Comparison of ENCODE assay signal across 8 mouse cellular contexts in genomic region chr2:113848245-113849121, GRCm38 (mm10). TPM values are rescaled to one million over a fixed set of nuclear protein-coding genes. Genes with fewer than 3 reads are reported as not detected.
DNase-seq lines count a peak whose midpoint lies in the region; ATAC-seq and TF ChIP-seq lines count a peak whose summit lies in the region.

Gene Arhgap11a, minus strand, starts transcription at chr2:113848661.

- TF ChIP-seq EP300 in liver, embryonic 14.5 days (IDR thresholded peaks at IDR 0.05; ENCODE audit: low read depth) = peak; percentile 62
- TF ChIP-seq EP300 in stomach, postnatal 0 days (optimal IDR thresholded peaks at IDR 0.05) = peak; percentile 97

- H3K27me3 ChIP-seq in forebrain, embryonic 10.5 days (ENCODE audit: poor library complexity, severe bottlenecking) = no peaks in the 10 kb centered on the region
- no peaks in the 10 kb centered on the region for H3K27me3 ChIP-seq in heart, embryonic 15.5 days
- no peaks in the 10 kb centered on the region for H3K27me3 ChIP-seq in liver, embryonic 14.5 days (ENCODE audit: control insufficient read depth, insufficient read depth, low read length)
- no peaks in the 10 kb centered on the region for H3K27me3 ChIP-seq in neural tube, embryonic 11.5 days (ENCODE audit: control insufficient read depth, insufficient read depth, low read length)
- H3K27me3 ChIP-seq in stomach, postnatal 0 days (ENCODE audit: control insufficient read depth, insufficient read depth, low read length) = no peaks in the 10 kb centered on the region

- H3K9me3 ChIP-seq in forebrain, embryonic 10.5 days = no peaks in the 10 kb centered on the region
- no peaks in the 10 kb centered on the region for H3K9me3 ChIP-seq in heart, embryonic 15.5 days (replicated peaks)
- H3K9me3 ChIP-seq in liver, embryonic 14.5 days (ENCODE audit: control insufficient read depth, low read length) = no peaks in the 10 kb centered on the region
- no peaks in the 10 kb centered on the region for H3K9me3 ChIP-seq in neural tube, embryonic 11.5 days (ENCODE audit: control insufficient read depth, low read length)
- no peaks in the 10 kb centered on the region for H3K9me3 ChIP-seq in stomach, postnatal 0 days (ENCODE audit: control insufficient read depth, low read length)

- peaks cover 25% of the 10 kb centered on the region for H3K4me1 ChIP-seq in forebrain, embryonic 10.5 days
- H3K4me1 ChIP-seq in heart, embryonic 15.5 days (replicated peaks) = peaks cover 17% of the 10 kb centered on the region
- H3K4me1 ChIP-seq in liver, embryonic 14.5 days (replicated peaks; ENCODE audit: control insufficient read depth in 2 of 2, insufficient read depth in 2 of 2, low read length in 1 of 2) = peaks cover 10 to 14% of the 10 kb centered on the region in 2 experiments
- H3K4me1 ChIP-seq in neural tube, embryonic 11.5 days (ENCODE audit: control insufficient read depth, insufficient read depth, low read length) = peaks cover 16% of the 10 kb centered on the region
- no peaks in the 10 kb centered on the region for H3K4me1 ChIP-seq in stomach, postnatal 0 days (replicated peaks; ENCODE audit: control insufficient read depth, insufficient read depth)

- H3K27ac ChIP-seq in forebrain, embryonic 10.5 days = peak within 1 kb of the TSS; percentile 94
- H3K27ac ChIP-seq in heart, embryonic 15.5 days = peak within 1 kb of the TSS; percentile 81
- peak within 1 kb of the TSS; percentile 80 for H3K27ac ChIP-seq in liver, embryonic 14.5 days
- no peak within 1 kb of the TSS for H3K27ac ChIP-seq in neural tube, embryonic 11.5 days (ENCODE audit: low read depth, low read length)
- H3K27ac ChIP-seq in stomach, postnatal 0 days (replicated peaks) = peak within 1 kb of the TSS; percentile 88

- no peak for TF ChIP-seq CTCF in liver, embryonic 14.5 days (IDR thresholded peaks at IDR 0.05; ENCODE audit: low read depth)
- no peak for TF ChIP-seq CTCF in stomach, postnatal 0 days (IDR thresholded peaks at IDR 0.05; ENCODE audit: low read depth)

- ATAC-seq in heart, embryonic 15.5 days (replicated peaks; ENCODE audit: insufficient number of reproducible peaks, insufficient read depth, low FRiP score, low read depth) = peak; percentile 95
- ATAC-seq in liver, embryonic 14.5 days (ENCODE audit: insufficient read depth) = peak; percentile 98
- peak; percentile 94 for ATAC-seq in neural tube, embryonic 11.5 days (ENCODE audit: insufficient read depth, low FRiP score, low TSS enrichment)
- peak; percentile 97 for ATAC-seq in stomach, postnatal 0 days (ENCODE audit: low FRiP score, low TSS enrichment)

- WGBS in forebrain, embryonic 10.5 days = under 1% methylated on average over 48 of the region's 48 CpGs
- WGBS in heart, embryonic 15.5 days = under 1% methylated on average over 48 of the region's 48 CpGs
- under 1% methylated on average over 48 of the region's 48 CpGs for WGBS in liver, embryonic 14.5 days (ENCODE audit: insufficient replicate concordance)
- under 1% methylated on average over 48 of the region's 48 CpGs for WGBS in neural tube, embryonic 11.5 days
- under 1% methylated on average over 48 of the region's 48 CpGs for WGBS in stomach, postnatal 0 days

- peak within 1 kb of the TSS; percentile 77 for H3K4me2 ChIP-seq in heart, embryonic 15.5 days
- peak within 1 kb of the TSS; percentile 95 for H3K4me2 ChIP-seq in liver, embryonic 14.5 days (ENCODE audit: low read depth)
- H3K4me2 ChIP-seq in neural tube, embryonic 11.5 days (ENCODE audit: low read depth) = peak within 1 kb of the TSS; percentile 79
- H3K4me2 ChIP-seq in stomach, postnatal 0 days (replicated peaks; ENCODE audit: low read depth) = peak within 1 kb of the TSS; percentile 83

- peak within 1 kb of the TSS; percentile 71 for H3K9ac ChIP-seq in heart, embryonic 15.5 days
- H3K9ac ChIP-seq in liver, embryonic 14.5 days (replicated peaks) = peak within 1 kb of the TSS; percentile 89
- peak within 1 kb of the TSS; percentile 63 for H3K9ac ChIP-seq in neural tube, embryonic 11.5 days (ENCODE audit: low read length)
- H3K9ac ChIP-seq in stomach, postnatal 0 days (ENCODE audit: low read length) = peak within 1 kb of the TSS; percentile 76

- peaks cover 17% of the 10 kb centered on the region for H3K36me3 ChIP-seq in forebrain, embryonic 10.5 days (replicated peaks)
- peaks cover 7% of the 10 kb centered on the region for H3K36me3 ChIP-seq in heart, embryonic 15.5 days
- H3K36me3 ChIP-seq in liver, embryonic 14.5 days (replicated peaks; ENCODE audit: control insufficient read depth, insufficient read depth, low read depth) = peaks cover 15% of the 10 kb centered on the region
- no peaks in the 10 kb centered on the region for H3K36me3 ChIP-seq in neural tube, embryonic 11.5 days (ENCODE audit: control insufficient read depth, insufficient read depth, low read length)
- H3K36me3 ChIP-seq in stomach, postnatal 0 days (ENCODE audit: control insufficient read depth, insufficient read depth, low read length) = no peaks in the 10 kb centered on the region

- DNase-seq in CD8-positive naive resting alpha-beta T cell, adult 2 months (ENCODE audit: low read depth in 2 of 2, low spot score in 2 of 2) = peak; percentile 89 to 91
- peak; percentile 86 for DNase-seq in c-Kit-positive CD71-negative TER-119-negative erythroid progenitor cells, embryonic 14.5 days (ENCODE audit: low read depth)
- DNase-seq in forebrain, embryonic 10.5 days (ENCODE audit: extremely low spot score, low spot score) = peak; percentile 89
- peak; percentile 93 to 96 for DNase-seq in kidney, postnatal 25 days
- DNase-seq in liver, embryonic 14.5 days (ENCODE audit: low read depth in 3 of 3, low spot score in 3 of 3) = peak; percentile 91 to 95 (median 92)
- DNase-seq in neural tube, embryonic 11.5 days (ENCODE audit: low spot score) = peak; percentile 91
- peak; percentile 93 for DNase-seq in stomach, postnatal 0 days (ENCODE audit: low spot score)

- peak within 1 kb of the TSS; percentile 85 for H3K4me3 ChIP-seq in forebrain, embryonic 10.5 days
- H3K4me3 ChIP-seq in heart, embryonic 15.5 days = peak within 1 kb of the TSS; percentile 85
- H3K4me3 ChIP-seq in liver, embryonic 14.5 days (ENCODE audit: insufficient read depth in 1 of 2, low read depth in 2 of 2, low read length in 2 of 2) = peak within 1 kb of the TSS; percentile 89 to 98
- peak within 1 kb of the TSS; percentile 79 for H3K4me3 ChIP-seq in neural tube, embryonic 11.5 days (ENCODE audit: low read depth, low read length)
- peak within 1 kb of the TSS; percentile 76 for H3K4me3 ChIP-seq in stomach, postnatal 0 days (ENCODE audit: low read depth, low read length)

RNA-seq across cellular contexts. Expression of gene Arhgap11a, which starts in this region (rescaled TPM):
- 39.2 and 40.2 TPM in 2 replicates for polyA plus RNA-seq in forebrain, embryonic 10.5 days (2016; fragmentation: Nextera tagmentation; extraction: Ambion mirVana)
- polyA plus RNA-seq in heart, embryonic 15.5 days (2015; fragmentation: Nextera tagmentation; extraction: Ambion mirVana) = 22.3 and 24.8 TPM in 2 replicates
- 9.3 and 14.4 TPM in 2 replicates for polyA plus RNA-seq in liver, embryonic 14.5 days (2012; rRNA removed)
- polyA plus RNA-seq in liver, embryonic 14.5 days (2014; fragmentation: Nextera tagmentation; extraction: Ambion mirVana) = 3.6 and 3.9 TPM in 2 replicates
- 4.9 and 6.2 TPM in 2 replicates for polyA plus RNA-seq in neural tube, embryonic 11.5 days (2014; fragmentation: Nextera tagmentation; extraction: Ambion mirVana)
- 7.0 and 7.7 TPM in 2 replicates for polyA plus RNA-seq in stomach, postnatal 0 days (2015; fragmentation: Nextera tagmentation; extraction: Ambion mirVana)
